Mouse (Mus musculus) yolk sac, embryonic 10.5 days (tissue): ENCODE results near the gene Gpr55.

Experiments used
- DNase-seq: peaks from one replicate; pipeline ENCODE4 v3.0.0-alpha.2; 2017; ENCODE audit warnings: low spot score

Gpr55 gene

DNA sequence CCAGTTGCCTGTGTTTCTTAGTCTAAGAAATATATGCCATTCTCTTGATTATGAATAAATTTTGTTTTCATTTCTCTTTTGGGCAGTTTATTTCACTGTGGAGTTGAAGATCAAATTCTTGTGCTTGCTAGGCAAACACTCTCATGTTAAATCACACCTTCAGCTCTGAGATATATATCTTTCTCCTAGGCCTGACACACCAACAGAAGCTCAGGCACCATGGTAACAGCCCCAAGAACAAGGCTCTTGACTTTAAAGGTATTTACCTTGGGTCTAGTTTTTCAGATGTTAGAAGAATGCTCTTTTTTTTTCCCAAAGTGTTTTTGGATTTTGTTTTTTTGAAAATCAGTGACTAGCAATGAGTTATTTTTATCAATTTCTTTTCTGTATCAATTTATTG, 44.9 kb downstream of the Gpr55 start:
- no peak for DNase-seq

DNA sequence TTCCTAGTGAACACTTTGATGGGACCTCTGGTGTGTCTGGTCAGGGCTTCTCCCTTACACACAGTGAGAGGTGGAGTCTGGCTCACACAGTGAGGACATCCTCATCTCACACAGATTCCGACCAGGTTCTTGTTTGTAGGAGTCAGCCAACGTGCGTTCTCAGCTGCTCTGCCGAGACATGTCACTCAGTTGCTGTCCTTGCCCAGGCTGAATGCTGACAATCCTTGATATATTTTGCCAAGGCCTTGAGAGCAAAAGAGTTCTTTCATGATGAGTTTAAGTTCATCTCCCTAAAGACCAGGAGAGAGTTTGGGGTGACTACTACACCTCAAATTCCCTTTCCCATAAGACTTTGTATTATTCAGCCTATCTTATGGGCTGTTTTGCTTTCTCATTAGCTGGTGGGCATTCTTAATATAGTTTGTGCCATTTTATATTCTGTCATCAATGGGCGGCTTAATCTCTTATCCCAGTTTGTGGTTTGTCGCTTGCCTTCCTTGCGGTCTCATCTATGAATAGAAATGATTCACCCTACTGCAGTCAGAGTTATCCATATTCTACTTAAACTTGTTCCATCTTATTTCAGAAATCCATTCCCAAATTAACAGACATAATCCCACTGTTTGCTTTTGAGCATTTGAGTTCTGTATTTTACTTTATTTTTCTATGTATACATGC, 47.6 kb downstream of the Gpr55 start:
- DNase-seq: no peak

DNA sequence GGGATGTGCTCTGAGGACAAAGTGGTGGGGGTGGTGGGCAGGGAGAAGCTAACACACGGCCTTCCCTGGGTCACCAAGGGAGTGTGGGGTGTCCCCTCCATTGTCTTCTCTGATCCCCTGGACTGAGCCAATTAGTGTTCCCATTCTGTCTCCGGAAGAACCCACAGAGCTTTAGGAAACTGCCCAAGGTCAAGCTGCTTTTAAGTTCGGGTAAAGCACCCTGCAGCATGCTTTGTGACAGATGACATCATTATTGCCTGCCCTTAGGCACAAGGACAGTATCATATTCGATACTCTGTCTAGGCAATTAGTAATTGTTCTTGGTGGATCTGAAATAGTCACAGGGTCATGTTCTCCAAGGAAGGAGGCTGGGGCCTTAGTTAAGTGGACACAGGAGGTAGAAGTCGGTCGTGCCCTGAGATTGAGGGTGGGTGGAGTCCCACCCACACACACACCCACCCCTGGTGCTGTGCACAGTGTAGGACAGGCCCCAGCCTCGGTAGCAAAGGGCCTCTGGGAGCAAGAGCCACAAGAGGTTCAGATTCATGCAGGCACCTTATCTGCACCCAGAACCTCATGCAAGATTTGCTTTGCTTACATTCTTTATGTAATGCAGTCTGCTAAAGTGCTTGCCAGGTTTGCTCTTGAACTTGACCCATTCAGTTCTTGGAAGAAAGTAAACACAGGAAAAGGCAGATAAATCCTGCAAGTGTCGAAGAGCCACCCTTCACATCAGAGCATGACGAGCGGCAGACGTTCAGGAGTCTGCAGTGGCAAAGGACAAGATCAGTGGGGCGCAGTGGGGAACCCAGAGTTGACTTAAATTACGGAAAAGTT, 51.8 kb downstream of the Gpr55 start:
- DNase-seq: no peak

DNA sequence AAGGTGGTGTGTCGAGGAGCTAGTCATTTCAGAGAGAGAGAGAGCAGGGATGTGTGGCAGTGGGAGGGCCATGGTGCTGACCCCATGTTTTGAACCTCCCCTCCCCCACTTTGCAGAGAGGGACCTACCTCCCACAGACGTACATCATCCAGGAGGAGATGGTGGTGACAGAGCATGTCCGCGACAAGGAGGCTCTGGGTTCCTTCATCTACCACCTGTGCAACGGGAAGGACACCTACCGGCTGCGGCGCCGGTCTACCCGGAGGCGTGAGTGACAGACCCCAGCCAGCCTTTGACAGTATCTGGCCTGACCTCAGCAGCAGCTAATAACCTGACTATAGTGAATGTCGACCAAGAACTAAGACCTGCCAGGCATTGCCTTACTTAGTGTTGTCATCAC, 53.9 kb downstream of the Gpr55 start:
- no peak for DNase-seq

DNA sequence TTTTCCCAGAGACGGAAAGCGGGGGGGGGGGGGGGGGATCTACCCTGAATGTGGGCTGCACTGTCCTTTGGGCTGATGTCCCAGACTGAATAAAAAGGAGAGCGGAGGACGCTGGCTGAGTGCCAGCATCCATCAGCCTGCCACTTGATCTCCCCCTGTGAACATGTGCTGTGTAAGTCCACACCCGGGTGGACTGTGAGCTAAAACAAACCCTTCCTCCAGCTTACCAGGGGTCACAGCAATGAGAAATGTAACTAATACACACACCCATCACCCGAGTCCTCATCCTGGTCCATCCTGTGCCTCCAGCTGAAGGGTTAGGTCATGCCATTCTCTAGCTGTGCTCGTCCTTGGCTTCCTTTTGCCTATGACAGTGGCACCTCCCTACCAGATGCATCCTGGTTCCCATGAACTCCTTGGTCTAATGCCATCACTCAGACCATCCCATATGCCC, 58.7 kb downstream of the Gpr55 start:
- no peak for DNase-seq

DNA sequence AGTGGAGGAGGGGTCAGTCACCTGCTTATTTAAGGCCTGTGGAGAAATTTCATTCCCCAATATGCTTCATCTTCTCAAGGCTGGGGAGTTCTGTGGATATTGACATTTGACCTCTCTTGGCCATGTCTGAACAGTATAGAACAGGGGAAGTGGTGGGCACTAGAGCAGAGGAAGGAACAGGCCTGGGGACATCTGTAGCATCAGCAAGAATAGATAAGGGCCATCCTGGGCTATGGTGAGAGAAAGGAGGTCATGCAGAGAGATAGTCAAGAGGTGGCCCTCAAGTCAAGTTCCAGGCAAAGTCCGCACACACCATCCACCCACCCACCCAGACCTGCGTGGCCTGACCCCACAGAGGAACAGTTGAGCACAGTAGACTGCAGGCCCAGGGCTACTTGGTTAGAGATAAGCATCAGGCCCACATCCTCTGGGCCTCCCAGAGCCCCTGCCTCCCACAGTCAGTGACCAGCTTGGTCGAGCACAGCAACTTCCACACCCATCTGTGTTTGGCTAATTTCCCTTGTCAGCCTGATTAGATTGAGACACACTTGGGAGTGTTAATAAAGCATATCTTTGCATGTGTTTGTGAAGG, 59.2 kb downstream of the Gpr55 start:
- no peak for DNase-seq

DNA sequence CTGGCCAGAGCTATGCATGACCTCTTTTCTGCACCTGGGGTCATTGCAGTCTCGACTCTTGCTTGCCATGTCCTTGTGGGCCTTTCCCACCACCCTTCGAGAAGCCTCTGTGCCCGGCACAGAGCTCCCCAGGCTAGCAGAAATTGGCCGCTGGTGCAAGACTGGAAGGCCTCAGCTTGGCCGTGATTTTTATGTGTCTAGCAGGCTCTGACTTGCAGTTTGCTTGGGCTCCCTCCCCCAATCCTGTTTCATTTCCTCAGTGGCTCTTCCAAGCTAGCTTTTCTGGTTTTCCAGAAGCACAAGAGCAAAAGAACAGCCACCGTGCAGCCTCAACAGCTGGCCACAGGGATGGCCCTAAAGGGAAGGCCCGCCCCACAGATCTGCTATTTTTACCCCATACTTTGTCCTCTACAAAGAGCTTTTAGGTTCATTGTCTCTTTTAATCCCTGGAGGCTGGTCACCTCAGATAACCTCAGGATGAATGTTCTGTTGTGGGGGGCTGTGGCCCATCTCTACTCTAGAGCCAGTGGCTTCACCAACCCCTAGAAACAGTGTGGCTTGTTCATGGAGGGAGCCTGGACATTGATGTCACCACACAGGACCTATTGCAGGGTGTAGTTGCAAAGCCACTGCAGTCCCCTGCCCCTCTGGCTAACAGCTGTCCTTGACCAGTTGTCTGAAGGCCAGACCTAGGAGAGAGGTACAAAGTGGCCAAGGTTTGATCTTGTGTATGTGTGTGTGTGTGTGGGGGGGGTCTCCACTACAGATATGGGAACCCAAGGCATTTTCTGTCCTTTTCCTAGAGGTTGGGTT, 60.1 kb downstream of the Gpr55 start:
- no peak for DNase-seq

DNA sequence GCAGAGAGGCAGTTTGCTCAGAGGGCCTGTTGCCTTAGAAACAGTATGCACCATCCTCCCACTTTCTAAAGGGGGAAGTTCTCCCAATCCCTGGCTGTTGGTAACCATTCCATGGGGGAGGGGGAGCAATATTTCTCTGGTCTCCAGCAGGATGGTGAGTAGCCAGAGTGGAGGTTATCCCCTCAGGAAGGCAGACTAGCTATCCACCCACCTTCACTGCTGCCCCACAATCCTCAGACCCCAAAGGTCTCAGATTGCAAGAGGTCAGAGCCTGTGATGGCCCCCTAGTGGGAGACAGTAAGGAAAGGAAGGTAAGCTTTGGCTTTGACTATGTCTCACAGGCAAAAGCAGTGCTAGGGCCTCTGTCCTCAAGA, 61.4 kb downstream of the Gpr55 start:
- DNase-seq: no peak

DNA sequence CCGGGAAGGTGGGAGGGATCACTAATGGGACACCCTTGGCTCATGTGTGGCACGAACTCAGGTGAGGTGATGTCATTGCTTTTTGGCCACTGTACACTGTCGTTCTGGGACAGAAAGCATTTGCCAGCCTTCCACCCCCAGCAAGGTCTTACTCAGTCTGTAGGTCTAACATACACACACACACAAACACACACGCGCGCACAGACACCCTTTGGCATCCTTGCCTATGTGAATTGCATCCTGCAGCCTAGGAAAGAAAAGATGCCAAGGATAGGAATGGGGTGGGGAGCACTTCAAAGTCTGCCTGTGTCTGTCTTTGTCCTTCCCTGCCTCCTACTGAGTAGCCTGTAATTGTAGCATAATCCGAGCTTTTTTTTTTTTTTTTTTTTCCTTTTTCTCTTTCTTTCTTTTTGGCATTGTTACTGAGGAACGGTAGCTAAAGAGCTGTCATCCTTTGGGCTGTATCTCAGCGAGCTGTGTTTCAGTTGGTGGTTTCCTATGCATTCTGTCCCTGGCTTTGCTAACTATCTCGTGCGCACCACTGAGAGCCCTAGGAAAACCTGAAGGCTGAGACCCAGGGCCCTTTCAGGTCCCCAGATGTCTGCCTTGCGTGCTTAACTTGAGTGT, 61.9 kb downstream of the Gpr55 start:
- DNase-seq: no peak

DNA sequence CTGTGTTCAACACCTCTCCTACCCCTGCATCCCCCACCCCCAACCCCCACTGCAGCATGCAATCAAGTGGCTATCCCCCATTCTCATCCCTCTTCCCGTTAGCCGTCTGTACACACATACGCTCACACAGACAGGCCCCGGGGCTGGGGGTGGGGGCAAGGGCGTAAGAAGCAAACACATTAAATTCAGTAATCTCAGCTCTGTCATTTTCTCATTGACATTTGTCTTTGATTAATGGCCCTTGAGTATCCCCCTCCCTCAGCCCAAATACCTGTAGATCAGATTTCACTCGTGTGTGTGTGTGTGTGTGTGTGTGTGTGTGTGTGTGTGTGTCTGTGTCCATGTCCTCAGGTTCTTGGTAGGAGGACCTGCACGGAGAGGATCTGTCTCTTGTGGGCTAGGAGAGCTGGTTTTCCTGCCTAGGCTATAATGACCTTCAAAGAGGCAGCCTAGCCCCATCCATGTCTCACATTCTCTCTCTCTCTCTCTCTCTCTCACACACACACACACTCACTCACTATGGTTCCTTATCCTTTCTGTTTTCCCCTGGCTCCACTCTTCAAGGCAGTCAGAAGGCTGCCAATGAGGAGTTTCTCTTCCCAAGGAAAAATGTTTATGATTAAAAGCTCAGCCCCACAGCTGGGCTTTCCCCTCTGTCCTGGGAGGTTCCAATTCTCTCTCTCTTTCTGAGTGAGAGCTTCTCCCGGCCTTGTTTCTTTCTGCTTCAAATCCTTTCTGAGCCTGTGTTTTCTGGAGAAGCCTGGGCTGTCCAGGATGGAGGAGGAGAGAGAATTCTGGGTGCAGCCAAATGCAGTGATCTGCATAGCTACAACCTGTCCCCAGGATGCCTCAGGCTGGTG, 62.7 kb downstream of the Gpr55 start:
- DNase-seq: no peak

DNA sequence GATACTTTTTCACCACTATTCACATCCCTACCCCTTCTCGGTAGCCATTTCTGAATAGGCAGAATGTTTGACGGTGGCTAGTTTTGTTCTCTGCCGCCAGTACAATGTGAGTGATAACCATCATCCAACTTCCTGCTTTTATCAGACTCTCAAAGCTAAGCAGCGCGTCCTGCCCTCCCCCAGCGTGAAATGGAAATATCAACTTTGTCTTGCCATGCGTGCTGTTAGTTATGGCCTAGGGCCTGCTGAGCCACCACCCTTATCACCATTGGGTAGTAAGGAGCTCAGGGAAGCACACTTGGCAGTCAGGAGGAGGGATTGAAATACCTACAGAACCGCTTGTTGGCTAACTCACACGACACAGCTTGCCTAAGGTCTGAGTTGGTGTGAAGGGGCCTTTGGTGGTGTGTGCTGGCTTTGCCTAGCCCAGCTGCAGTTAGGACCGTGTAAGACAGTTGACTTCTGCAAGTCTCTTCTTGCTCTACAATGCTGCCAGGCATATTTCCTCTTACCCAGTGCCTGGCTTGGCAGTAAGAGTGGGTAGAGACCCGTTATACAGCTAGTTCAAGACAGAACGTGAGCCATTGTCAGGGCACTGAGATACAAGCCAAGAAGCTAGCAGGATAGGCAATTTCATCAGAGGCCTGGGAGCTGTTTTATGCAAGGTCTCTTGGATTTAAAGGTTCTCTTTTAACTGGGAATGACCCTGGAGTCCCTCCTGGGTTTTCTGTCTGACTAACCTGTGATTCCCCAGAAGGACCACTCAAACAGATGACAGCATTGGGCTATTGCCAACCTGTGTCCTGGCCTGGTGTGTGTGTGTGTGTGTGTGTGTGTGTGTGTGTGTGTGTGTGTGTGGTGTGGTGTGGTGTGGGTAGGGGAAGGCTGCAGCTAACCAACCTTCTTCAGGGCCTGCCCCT, 63.8 kb downstream of the Gpr55 start:
- no peak for DNase-seq

DNA sequence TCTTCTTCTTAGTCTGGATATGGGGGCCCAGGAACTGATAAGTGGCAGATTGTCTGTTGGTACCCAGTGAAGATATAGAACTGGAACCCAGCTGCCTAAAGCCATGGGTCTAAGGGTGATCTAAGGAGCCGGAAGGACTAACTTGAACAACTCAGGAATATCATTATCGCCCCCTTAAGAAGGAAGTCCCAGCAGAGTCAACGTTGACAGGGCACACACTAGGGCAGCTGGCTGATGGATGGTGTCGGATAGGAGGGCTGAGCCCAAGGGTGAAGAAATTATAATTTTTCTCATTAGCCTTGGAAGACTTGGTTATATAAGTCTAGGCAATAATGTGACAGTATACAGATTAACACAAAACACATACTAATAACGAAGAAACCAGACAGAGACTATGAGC, 64.7 kb downstream of the Gpr55 start:
- no peak for DNase-seq

DNA sequence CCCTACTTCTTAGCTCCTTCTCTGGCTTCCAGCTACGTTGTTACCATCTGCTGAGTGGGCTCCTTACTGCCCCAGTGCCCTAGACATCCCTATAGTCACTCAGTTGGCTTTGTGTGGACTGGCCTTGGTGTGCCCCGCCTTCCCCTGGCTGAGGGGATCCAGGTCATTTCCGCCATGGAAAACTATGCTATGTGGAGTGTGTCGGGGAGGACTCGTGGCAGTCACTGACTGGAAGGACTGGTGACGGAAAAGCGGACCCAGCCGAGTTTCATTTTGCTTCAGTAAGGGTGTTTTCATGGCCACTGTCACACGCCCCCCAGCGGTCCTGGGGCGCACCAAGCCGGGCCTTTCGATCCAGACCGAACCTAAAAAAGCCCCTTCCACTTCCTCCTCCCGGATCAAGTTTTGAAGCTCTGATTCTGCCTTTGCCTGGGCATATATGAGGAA, 65.4 kb downstream of the Gpr55 start:
- DNase-seq: peak; percentile 50

DNA sequence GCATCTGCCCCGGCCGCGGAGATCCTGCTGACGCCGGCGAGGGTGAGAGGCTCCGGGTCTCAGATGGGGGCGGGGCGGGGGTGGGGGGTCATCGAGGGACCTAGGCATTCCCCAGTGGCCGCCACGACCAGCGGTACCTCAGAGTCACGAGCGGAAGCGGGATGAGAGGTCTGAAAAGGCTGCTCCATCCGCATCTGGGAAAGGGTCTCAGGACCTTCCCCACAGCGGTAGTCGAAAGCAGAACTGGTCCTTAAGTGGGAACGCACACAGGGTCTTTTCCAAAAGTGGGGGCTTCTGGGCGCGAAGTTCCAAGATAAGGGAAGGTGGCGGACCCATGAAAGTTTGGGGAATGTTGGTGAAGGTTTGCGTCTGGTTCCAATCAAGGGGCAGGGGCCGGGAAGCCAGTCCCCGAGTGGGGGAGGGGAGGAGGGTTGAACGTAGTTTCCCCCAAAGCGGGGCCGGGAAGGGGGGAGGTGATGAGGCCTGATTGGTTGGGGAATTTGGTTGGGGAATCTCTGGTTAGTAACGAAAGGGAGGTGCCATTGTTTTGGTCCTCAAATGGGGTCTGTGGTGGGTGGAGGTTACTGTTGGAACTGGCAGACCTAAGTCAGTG, 66.0 kb downstream of the Gpr55 start:
- DNase-seq: peak; percentile 54

DNA sequence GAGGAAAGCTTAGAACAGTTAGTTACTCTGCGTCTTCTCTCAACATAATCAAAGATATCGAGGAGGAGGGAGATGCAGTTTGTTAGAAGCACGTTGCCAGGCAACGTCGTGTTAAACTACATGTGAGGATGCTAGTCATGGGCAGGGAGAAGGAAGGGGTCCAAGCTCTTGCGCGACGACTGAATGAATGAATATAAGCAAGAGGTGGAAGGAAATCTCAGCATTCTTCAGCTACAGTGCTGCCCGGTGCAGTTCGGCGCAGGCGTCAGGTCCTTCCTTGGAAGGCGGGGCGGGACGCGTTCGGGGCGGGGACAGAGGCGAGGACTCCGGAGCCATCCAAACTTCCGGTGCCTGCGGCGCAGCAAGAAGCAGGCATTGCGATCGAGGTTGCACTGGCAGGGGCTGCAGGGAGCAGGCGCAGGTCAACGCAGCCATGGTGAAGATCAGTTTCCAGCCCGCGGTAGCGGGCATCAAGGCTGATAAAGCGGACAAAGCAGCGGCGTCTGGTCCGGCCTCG, 66.5 kb downstream of the Gpr55 start, which contains the start of gene Itm2c:
TSS of gene Itm2c (plus strand) at position 51 of the 517 bp plus-strand sequence.
- DNase-seq: peak; percentile 90
